17 mouse cellular contexts compared by ENCODE assay signal in the genomic region with DNA sequence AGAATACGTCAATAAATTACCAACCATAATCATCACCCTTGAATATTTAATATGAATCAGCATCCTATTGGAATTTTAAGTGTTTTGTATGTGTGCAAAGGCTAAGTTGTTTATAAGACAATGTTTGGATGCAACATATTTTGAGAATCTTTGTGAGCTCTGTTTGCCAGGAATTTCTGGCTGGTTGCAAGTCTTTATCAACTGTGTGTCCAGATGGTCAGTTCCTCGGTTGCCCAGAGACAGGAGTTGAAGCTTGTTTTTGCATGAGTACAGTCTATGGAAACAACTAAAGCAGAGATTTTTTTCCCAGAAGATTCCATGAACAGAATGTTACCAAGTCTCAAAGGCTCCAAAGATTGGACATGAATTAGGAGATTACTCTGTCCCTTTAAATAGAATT.
A peak's percentile ranks its signal among the peaks of the same experiment; 100 is the strongest.
DNase-seq lines count a peak whose midpoint lies in the region; ATAC-seq and TF ChIP-seq lines count a peak whose summit lies in the region.
"Had no signal": no experiment of that assay in that cellular context is flagged by ENCODE, and none has a peak within 500 bp of the region (broad histone marks: within the 10 kb centered on the region; RNA-seq: fewer than 3 reads in every experiment).

No protein-coding gene starts in this region.

- peak; percentile 5 for DNase-seq in gastrocnemius, postnatal 25 days
- DNase-seq in gastrocnemius, postnatal 10 days: no peak
- peak; percentile 74 for DNase-seq in lung, embryonic 14.5 days
- no peak for DNase-seq in lung, adult 2 months
- DNase-seq in heart, postnatal 10 days: peak; percentile 33 to 39
- DNase-seq in skeletal muscle tissue, adult 2 months (ENCODE audit: low read depth, low spot score): peak; percentile 42
- no peak for DNase-seq in left cerebral cortex, postnatal 10 days (ENCODE audit: extremely low spot score in 1 of 2, low spot score in 2 of 2)
- DNase-seq: adrenal gland, postnatal 14 days; B cell, adult 2 months; embryo, embryonic 11 days; spleen, adult 18-20 months; thymus, postnatal 14 days had no signal

- intact Hi-C loops in heart, postnatal 10 days (cut with DNase I): no loop called here
- intact Hi-C loops in left cerebral cortex, postnatal 10 days (cut with DNase I): no loop called here

- ATAC-seq in lung, embryonic 14.5 days (ENCODE audit: insufficient read depth): peak; percentile 43; the same call in 1 of the 2 replicates
- ATAC-seq: forebrain, embryonic 14.5 days; intestine, postnatal 0 days had no signal

- H3K9ac ChIP-seq in lung, embryonic 14.5 days: no peak overlapping the region
- H3K9ac ChIP-seq: neural tube, embryonic 13.5 days had no signal

- no peaks in the 10 kb centered on the region for H3K36me3 ChIP-seq in lung, embryonic 14.5 days (ENCODE audit: insufficient read depth)
- H3K36me3 ChIP-seq: neural tube, embryonic 13.5 days had no signal

- TF ChIP-seq POLR2A in lung, adult 2 months (IDR thresholded peaks at IDR 0.05; ENCODE audit: borderline replicate concordance, extremely low read depth, low read depth, low read length): no peak

- no peak for TF ChIP-seq CTCF in lung, embryonic 14.5 days (IDR thresholded peaks at IDR 0.05; ENCODE audit: low read depth)
- no peak for TF ChIP-seq CTCF in lung, adult 2 months (IDR thresholded peaks at IDR 0.05; ENCODE audit: insufficient read depth, low read length)

- H3K27ac ChIP-seq in lung, embryonic 14.5 days (ENCODE audit: low read depth): no peak overlapping the region
- H3K27ac ChIP-seq: left cerebral cortex, adult 2 months; neural tube, embryonic 13.5 days had no signal

- no peaks in the 10 kb centered on the region for H3K27me3 ChIP-seq in lung, embryonic 14.5 days (ENCODE audit: insufficient read depth, low read length)
- H3K27me3 ChIP-seq: neural tube, embryonic 13.5 days had no signal

- H3K9me3 ChIP-seq in lung, embryonic 14.5 days (ENCODE audit: low read depth, low read length): no peaks in the 10 kb centered on the region
- H3K9me3 ChIP-seq: neural tube, embryonic 13.5 days had no signal

- H3K4me1 ChIP-seq in lung, embryonic 14.5 days (ENCODE audit: insufficient read depth): no peaks in the 10 kb centered on the region
- no peaks in the 10 kb centered on the region for H3K4me1 ChIP-seq in lung, adult 2 months (ENCODE audit: control insufficient read depth, insufficient read depth, low read length)
- H3K4me1 ChIP-seq: neural tube, embryonic 13.5 days had no signal

- H3K4me2 ChIP-seq in lung, embryonic 14.5 days: no peak overlapping the region
- H3K4me2 ChIP-seq: liver, embryonic 11.5 days; neural tube, embryonic 13.5 days had no signal

- H3K4me3 ChIP-seq in lung, embryonic 14.5 days (ENCODE audit: low read depth, low read length): no peak overlapping the region
- H3K4me3 ChIP-seq in lung, adult 2 months (replicated peaks; ENCODE audit: extremely low read depth, low read depth, low read length): no peak overlapping the region
- H3K4me3 ChIP-seq: left cerebral cortex, adult 2 months; neural tube, embryonic 13.5 days had no signal

- WGBS in lung, embryonic 14.5 days: 59% methylated on average over 2 of the region's 2 CpGs
- WGBS in lung, adult 2 months: 60% methylated on average over 2 of the region's 2 CpGs

Comparison
In these comparisons a context has a peak if more than half of its experiments do, and no peak if none do; other contexts are left out.
1. DNase-seq: peak in gastrocnemius, postnatal 25 days (single experiment), lung, embryonic 14.5 days (single experiment), heart, postnatal 10 days (2 of 2) and skeletal muscle tissue, adult 2 months (single experiment); none in gastrocnemius, postnatal 10 days (single experiment), lung, adult 2 months (single experiment) and left cerebral cortex, postnatal 10 days (0 of 2).